ENCODE assay signal across 8 mouse cellular contexts in the genomic region with DNA sequence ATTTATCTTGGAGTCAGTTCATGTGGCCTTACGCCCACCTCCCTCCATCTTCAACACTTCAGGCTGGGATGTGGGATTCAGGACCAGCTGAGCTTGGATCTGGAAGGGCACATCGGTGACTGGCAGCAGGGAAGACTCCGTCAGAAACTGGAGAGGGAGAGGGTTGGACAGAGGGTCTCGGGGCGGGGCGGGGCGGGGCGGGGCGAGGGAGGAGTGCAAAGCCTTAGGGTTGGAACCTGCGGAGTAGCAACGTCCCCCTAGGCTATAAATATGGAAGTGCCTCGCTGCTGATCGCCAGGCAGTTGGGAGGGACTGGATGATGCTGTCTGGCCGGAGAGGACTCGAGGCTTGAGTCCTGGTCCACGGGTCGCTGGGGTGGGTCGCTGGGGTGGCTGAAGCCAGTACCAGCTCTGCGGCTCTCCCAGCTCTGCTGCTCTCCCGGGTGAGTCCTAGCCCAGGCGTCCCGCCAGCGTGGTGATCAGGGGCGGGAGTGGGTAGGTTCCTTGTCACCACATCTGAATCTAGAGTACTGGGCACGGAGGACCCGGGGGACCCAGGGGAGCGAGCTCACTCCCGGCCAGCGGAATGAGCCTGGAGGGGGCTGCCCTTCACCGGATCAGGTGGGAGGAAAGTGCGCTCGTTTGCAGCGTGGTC. TPM values are rescaled to one million over a fixed set of nuclear protein-coding genes. Genes with fewer than 3 reads are reported as not detected.
A peak's percentile ranks its signal among the peaks of the same experiment; 100 is the strongest.
DNase-seq lines count a peak whose midpoint lies in the region; ATAC-seq and TF ChIP-seq lines count a peak whose summit lies in the region.

A gene (plus strand): TSS at position 294 of the 654 bp plus-strand sequence.

- 1% methylated on average over 33 of the region's 33 CpGs for WGBS in forebrain, embryonic 12.5 days
- 3% methylated on average over 33 of the region's 33 CpGs for WGBS in heart, postnatal 0 days

- no peaks in the 10 kb centered on the region for H3K36me3 ChIP-seq in E14TG2a.4 (ENCODE audit: insufficient read depth, low read length)
- no peaks in the 10 kb centered on the region for H3K36me3 ChIP-seq in forebrain, embryonic 12.5 days (replicated peaks)
- H3K36me3 ChIP-seq in heart, postnatal 0 days (replicated peaks; ENCODE audit: control insufficient read depth, insufficient read depth, low read length): no peaks in the 10 kb centered on the region

- H3K4me1 ChIP-seq in E14TG2a.4 (replicated peaks; ENCODE audit: low read depth, low read length): peaks cover 7% of the 10 kb centered on the region; the same call in 1 of the 2 replicates
- H3K4me1 ChIP-seq in forebrain, embryonic 12.5 days: peaks cover 12% of the 10 kb centered on the region
- H3K4me1 ChIP-seq in heart, postnatal 0 days (ENCODE audit: control insufficient read depth, insufficient read depth): peaks cover 23% of the 10 kb centered on the region

- peak within 1 kb of the TSS; percentile 63 for H3K9ac ChIP-seq in forebrain, embryonic 12.5 days
- H3K9ac ChIP-seq in heart, postnatal 0 days (replicated peaks; ENCODE audit: low read depth, low read length): peak within 1 kb of the TSS; percentile 73

- no peak for TF ChIP-seq CTCF in E14TG2a.4 (conservative IDR thresholded peaks at IDR 0.05; ENCODE audit: low read length)
- TF ChIP-seq CTCF in heart, postnatal 0 days (IDR thresholded peaks at IDR 0.05; ENCODE audit: low read depth): no peak

- no peaks in the 10 kb centered on the region for H3K9me3 ChIP-seq in E14TG2a.4 (ENCODE audit: low read length)
- H3K9me3 ChIP-seq in forebrain, embryonic 12.5 days: no peaks in the 10 kb centered on the region
- H3K9me3 ChIP-seq in heart, postnatal 0 days (replicated peaks; ENCODE audit: control insufficient read depth, low read length): no peaks in the 10 kb centered on the region

- TF ChIP-seq EP300 in heart, postnatal 0 days (IDR thresholded peaks at IDR 0.05; ENCODE audit: low read depth): no peak

- no peak within 1 kb of the TSS for H3K27ac ChIP-seq in forebrain, embryonic 12.5 days
- H3K27ac ChIP-seq in heart, postnatal 0 days (ENCODE audit: low read depth): peak within 1 kb of the TSS; percentile 78

- ATAC-seq in forebrain, embryonic 12.5 days (ENCODE audit: low FRiP score): peak; percentile 94
- ATAC-seq in heart, postnatal 0 days (ENCODE audit: insufficient read depth, low read depth): peak; percentile 91
- ATAC-seq in megakaryocyte-erythroid progenitor cell, adult 5-6 weeks (replicated peaks; ENCODE audit: low FRiP score, low TSS enrichment, poor library complexity, severe bottlenecking): peak; percentile 35; the same call in 1 of the 2 replicates

- peaks cover 24% of the 10 kb centered on the region for H3K27me3 ChIP-seq in E14TG2a.4 (ENCODE audit: insufficient read depth, low read length)
- H3K27me3 ChIP-seq in forebrain, embryonic 12.5 days: 0 out of 2 replicates have a peak, but pooled peaks cover 7% of the 10 kb centered on the region
- H3K27me3 ChIP-seq in heart, postnatal 0 days (ENCODE audit: control insufficient read depth, insufficient read depth, low read length): no peaks in the 10 kb centered on the region

- peak within 1 kb of the TSS; percentile 90 for H3K4me2 ChIP-seq in forebrain, embryonic 12.5 days
- peak within 1 kb of the TSS; percentile 81 for H3K4me2 ChIP-seq in heart, postnatal 0 days (ENCODE audit: low read depth, low read length)

- peak within 1 kb of the TSS; percentile 79 for H3K4me3 ChIP-seq in E14TG2a.4 (replicated peaks; ENCODE audit: low read length)
- peak within 1 kb of the TSS; percentile 55 for H3K4me3 ChIP-seq in forebrain, embryonic 12.5 days (replicated peaks)
- H3K4me3 ChIP-seq in heart, postnatal 0 days (ENCODE audit: low read depth, low read length): peak within 1 kb of the TSS; percentile 67

- DNase-seq in adrenal gland, adult 2 months: peak; percentile 94
- peak; percentile 75 for DNase-seq in heart, postnatal 0 days (ENCODE audit: low spot score)
- peak; percentile 71 to 75 for DNase-seq in kidney, postnatal 36 days
- peak; percentile 38 for DNase-seq in spleen, adult 12 weeks (ENCODE audit: low spot score)
- no peak for DNase-seq in adipocyte (ENCODE audit: low spot score)

RNA-seq across cellular contexts. Expression of the gene that starts here (rescaled TPM):
- total RNA-seq in adrenal gland, adult 2 months (2021): 100 to 1,000 TPM; 260 to 306 TPM
- 93.2 and 120 TPM in 2 replicates for polyA plus RNA-seq in adrenal gland, adult 2 months (2012; rRNA removed)
- 0.83 and 1.4 TPM in 2 replicates for polyA plus RNA-seq in forebrain, embryonic 12.5 days (2016; fragmentation: Nextera tagmentation; extraction: Ambion mirVana)
- total RNA-seq in heart, postnatal 0 days (2014; rRNA removed; ENCODE audit: low replicate concordance): 23.5 and 58.4 TPM in 2 replicates
- polyA plus RNA-seq in heart, postnatal 0 days (2015; fragmentation: Nextera tagmentation; extraction: Ambion mirVana): 25.9 and 33.1 TPM in 2 replicates
- total RNA-seq in megakaryocyte-erythroid progenitor cell, adult 5-6 weeks (2014; fragmentation: Nextera tagmentation): 4.5 and 14.8 TPM in 2 replicates
- total RNA-seq in megakaryocyte-erythroid progenitor cell, adult 5-6 weeks (2017): 2.8 and 9.7 TPM in 2 replicates

Comparison
In these comparisons a context has a peak if more than half of its experiments do, and no peak if none do; other contexts are left out.
1. RNA of the gene that starts here (polyA plus RNA-seq): 93.2 to 120 TPM in adrenal gland, adult 2 months and 25.9 to 33.1 TPM in heart, postnatal 0 days; 0.83 to 1.4 TPM in forebrain, embryonic 12.5 days; every median in the first group is over 10 times any median in the second.
2. ATAC-seq: peak in every context shown above with its lines; median percentile 94 in forebrain, embryonic 12.5 days; 91 in heart, postnatal 0 days; 35 in megakaryocyte-erythroid progenitor cell, adult 5-6 weeks.
3. Peak in every context shown above with its lines, with median percentiles within 50 percentile points of each other: H3K4me3 ChIP-seq.